Mouse (Mus musculus): ENCODE data around the gene Slc12a6. TPM values are rescaled to one million over a fixed set of nuclear protein-coding genes. Genes with fewer than 3 reads are reported as not detected.
A peak's percentile ranks its signal among the peaks of the same experiment; 100 is the strongest.

Gene Slc12a6
- polyA plus RNA-seq, 1 experiment from 2014 or later: 17.2 TPM

- Histone ChIP-seq H3K9ac (no peak overlapping the region), H3K4me1 (peaks cover 5% of the 10 kb centered on the region), H3K27me3 (no peaks in the 10 kb centered on the region), H3K27ac (no peak overlapping the region), H3K4me2 (no peak overlapping the region), H3K36me3 (replicated peaks) (peaks cover 26% of the 10 kb centered on the region), H3K9me3 (no peaks in the 10 kb centered on the region), H3K4me3 (replicated peaks) (no peak overlapping the region)
- 91% methylated on average over 5 of the region's 5 CpGs for WGBS
- ATAC-seq (ENCODE audit: low FRiP score): no peak
Observed at GRCm38 (mm10) chr2:112245307-112245706, 20.3 kb upstream of the Slc12a6 start.

- no peak for ATAC-seq (ENCODE audit: low FRiP score)
- no peaks in the 10 kb centered on the region for H3K27me3 ChIP-seq
Observed at GRCm38 (mm10) chr2:112246193-112246592, 19.4 kb upstream of the Slc12a6 start.

GRCm38 (mm10) chr2:112247323-112247722, 18.3 kb upstream of the Slc12a6 start:
- no peak for ATAC-seq (ENCODE audit: low FRiP score)
- Histone ChIP-seq H3K36me3 (replicated peaks) (peaks cover 26% of the 10 kb centered on the region), H3K27ac (no peak overlapping the region), H3K27me3 (no peaks in the 10 kb centered on the region), H3K4me2 (no peak overlapping the region), H3K4me3 (replicated peaks) (no peak overlapping the region), H3K9me3 (no peaks in the 10 kb centered on the region), H3K9ac (no peak overlapping the region), H3K4me1 (no peaks in the 10 kb centered on the region)
- WGBS: 87% methylated on average over 10 of the region's 10 CpGs

More at GRCm38 (mm10) chr2:112246193-112246592, 19.4 kb upstream of the Slc12a6 start:
- Histone ChIP-seq H3K9ac (no peak overlapping the region), H3K4me1 (no peaks in the 10 kb centered on the region; the same call in 1 of the 2 replicates), H3K9me3 (no peaks in the 10 kb centered on the region), H3K27ac (no peak overlapping the region), H3K36me3 (replicated peaks) (peaks cover 26% of the 10 kb centered on the region), H3K4me2 (no peak overlapping the region), H3K4me3 (replicated peaks) (no peak overlapping the region)
- 94% methylated on average over 6 of the region's 6 CpGs for WGBS

GRCm38 (mm10) chr2:112249780-112250453, 15.7 kb upstream of the Slc12a6 start:
- peaks cover 11% of the 10 kb centered on the region for H3K36me3 ChIP-seq (replicated peaks)
- WGBS: 92% methylated on average over 10 of the region's 10 CpGs
- no peak overlapping the region for H3K27ac ChIP-seq
- H3K4me3 ChIP-seq (replicated peaks): no peak overlapping the region
- no peaks in the 10 kb centered on the region for H3K27me3 ChIP-seq
- no peaks in the 10 kb centered on the region for H3K4me1 ChIP-seq
- H3K4me2 ChIP-seq: no peak overlapping the region
- H3K9ac ChIP-seq: no peak overlapping the region
- H3K9me3 ChIP-seq: no peaks in the 10 kb centered on the region
- no peak for ATAC-seq (ENCODE audit: low FRiP score)

- H3K9me3 ChIP-seq: no peaks in the 10 kb centered on the region
- WGBS: 71% methylated on average over 7 of the region's 7 CpGs
- H3K27ac ChIP-seq: no peak overlapping the region
- H3K4me3 ChIP-seq (replicated peaks): no peak overlapping the region
- no peak for ATAC-seq (ENCODE audit: low FRiP score)
- H3K4me1 ChIP-seq: no peaks in the 10 kb centered on the region
- no peak overlapping the region for H3K4me2 ChIP-seq
- no peaks in the 10 kb centered on the region for H3K36me3 ChIP-seq (replicated peaks)
- H3K9ac ChIP-seq: no peak overlapping the region
- no peaks in the 10 kb centered on the region for H3K27me3 ChIP-seq
Observed at GRCm38 (mm10) chr2:112254675-112255515, 10.7 kb upstream of the Slc12a6 start.

GRCm38 (mm10) chr2:112259241-112259962, 6.2 kb upstream of the Slc12a6 start, which contains the start of gene Nutm1:
TSS of gene Nutm1 (minus strand) at chr2:112259291.
- H3K9me3 ChIP-seq: no peaks in the 10 kb centered on the region
- H3K4me3 ChIP-seq (replicated peaks): no peak within 1 kb of the TSS
- no peak for ATAC-seq (ENCODE audit: low FRiP score)
- peaks cover 13% of the 10 kb centered on the region for H3K4me1 ChIP-seq
- H3K27me3 ChIP-seq: no peaks in the 10 kb centered on the region
- H3K27ac ChIP-seq: no peak within 1 kb of the TSS
- H3K4me2 ChIP-seq: no peak within 1 kb of the TSS
- WGBS: 69% methylated on average over 10 of the region's 10 CpGs
- no peaks in the 10 kb centered on the region for H3K36me3 ChIP-seq (replicated peaks)
- H3K9ac ChIP-seq: no peak within 1 kb of the TSS

- Histone ChIP-seq H3K4me2 (peak within 1 kb of the TSS; percentile 64), H3K36me3 (replicated peaks) (no peaks in the 10 kb centered on the region), H3K27me3 (no peaks in the 10 kb centered on the region), H3K9me3 (no peaks in the 10 kb centered on the region), H3K9ac (peak within 1 kb of the TSS; percentile 60), H3K4me1 (peaks cover 26% of the 10 kb centered on the region), H3K4me3 (replicated peaks) (peak within 1 kb of the TSS; percentile 60), H3K27ac (peak within 1 kb of the TSS; percentile 36; the same call in 1 of the 2 replicates)
- WGBS: under 1% methylated on average over 36 of the region's 36 CpGs
- peak; percentile 62 for ATAC-seq (ENCODE audit: low FRiP score)
Observed at GRCm38 (mm10) chr2:112261748-112262653, 3.6 kb upstream of the Slc12a6 start, which contains the start of gene Nop10. TSS of gene Nop10 (plus strand) at chr2:112261926.

GRCm38 (mm10) chr2:112262779-112263295, 2.8 kb upstream of the Slc12a6 start:
- ATAC-seq (ENCODE audit: low FRiP score): no peak
- Histone ChIP-seq H3K4me3 (replicated peaks) (peak overlapping the region; percentile 60), H3K27ac (no peak overlapping the region), H3K4me2 (peak overlapping the region; percentile 64), H3K36me3 (replicated peaks) (no peaks in the 10 kb centered on the region), H3K9me3 (no peaks in the 10 kb centered on the region), H3K4me1 (peaks cover 32% of the 10 kb centered on the region), H3K27me3 (no peaks in the 10 kb centered on the region), H3K9ac (peak overlapping the region; percentile 60)
- 35% methylated on average over 4 of the region's 4 CpGs for WGBS

- no peak overlapping the region for H3K4me2 ChIP-seq
- no peak for ATAC-seq (ENCODE audit: low FRiP score)
- no peak overlapping the region for H3K4me3 ChIP-seq (replicated peaks)
- WGBS: 80% methylated on average over 4 of the region's 4 CpGs
- H3K9me3 ChIP-seq: no peaks in the 10 kb centered on the region
- H3K9ac ChIP-seq: no peak overlapping the region
- no peak overlapping the region for H3K27ac ChIP-seq
- H3K4me1 ChIP-seq: peaks cover 39% of the 10 kb centered on the region
- H3K27me3 ChIP-seq: no peaks in the 10 kb centered on the region
- H3K36me3 ChIP-seq (replicated peaks): no peaks in the 10 kb centered on the region
Observed at GRCm38 (mm10) chr2:112264364-112264763, 1.3 kb upstream of the Slc12a6 start.

- Histone ChIP-seq H3K27ac (peak within 1 kb of the TSS; percentile 95), H3K4me2 (peak within 1 kb of the TSS; percentile 92), H3K4me3 (replicated peaks) (peak within 1 kb of the TSS; percentile 68), H3K36me3 (replicated peaks) (no peaks in the 10 kb centered on the region), H3K27me3 (no peaks in the 10 kb centered on the region), H3K4me1 (peaks cover 42% of the 10 kb centered on the region), H3K9me3 (no peaks in the 10 kb centered on the region), H3K9ac (peak within 1 kb of the TSS; percentile 71)
- peak; percentile 30 for ATAC-seq (ENCODE audit: low FRiP score)
- 2% methylated on average over 11 of the region's 11 CpGs for WGBS
Observed at GRCm38 (mm10) chr2:112266242-112266592, 592 bp downstream of the Slc12a6 start, which contains the start of gene Gm21985. TSS of gene Gm21985 (plus strand) at chr2:112266314.

- Histone ChIP-seq H3K27me3 (no peaks in the 10 kb centered on the region), H3K4me2 (peak overlapping the region; percentile 92), H3K27ac (no peak overlapping the region), H3K4me1 (peaks cover 42% of the 10 kb centered on the region), H3K9me3 (no peaks in the 10 kb centered on the region), H3K9ac (peak overlapping the region; percentile 71), H3K4me3 (replicated peaks) (peak overlapping the region; percentile 68), H3K36me3 (replicated peaks) (no peaks in the 10 kb centered on the region)
- 68% methylated on average over 10 of the region's 10 CpGs for WGBS
- ATAC-seq (ENCODE audit: low FRiP score): no peak
Observed at GRCm38 (mm10) chr2:112266780-112267179, 1.2 kb downstream of the Slc12a6 start.

Measured in forebrain, embryonic 12.5 days (tissue).